Mouse (Mus musculus): ENCODE data around the gene Gm49380. TPM values are rescaled to one million over a fixed set of nuclear protein-coding genes. Genes with fewer than 3 reads are reported as not detected.

Gene Gm49380
- total and polyA plus RNA-seq, 3 experiments: 0.24 TPM; not detected in 2

DNA sequence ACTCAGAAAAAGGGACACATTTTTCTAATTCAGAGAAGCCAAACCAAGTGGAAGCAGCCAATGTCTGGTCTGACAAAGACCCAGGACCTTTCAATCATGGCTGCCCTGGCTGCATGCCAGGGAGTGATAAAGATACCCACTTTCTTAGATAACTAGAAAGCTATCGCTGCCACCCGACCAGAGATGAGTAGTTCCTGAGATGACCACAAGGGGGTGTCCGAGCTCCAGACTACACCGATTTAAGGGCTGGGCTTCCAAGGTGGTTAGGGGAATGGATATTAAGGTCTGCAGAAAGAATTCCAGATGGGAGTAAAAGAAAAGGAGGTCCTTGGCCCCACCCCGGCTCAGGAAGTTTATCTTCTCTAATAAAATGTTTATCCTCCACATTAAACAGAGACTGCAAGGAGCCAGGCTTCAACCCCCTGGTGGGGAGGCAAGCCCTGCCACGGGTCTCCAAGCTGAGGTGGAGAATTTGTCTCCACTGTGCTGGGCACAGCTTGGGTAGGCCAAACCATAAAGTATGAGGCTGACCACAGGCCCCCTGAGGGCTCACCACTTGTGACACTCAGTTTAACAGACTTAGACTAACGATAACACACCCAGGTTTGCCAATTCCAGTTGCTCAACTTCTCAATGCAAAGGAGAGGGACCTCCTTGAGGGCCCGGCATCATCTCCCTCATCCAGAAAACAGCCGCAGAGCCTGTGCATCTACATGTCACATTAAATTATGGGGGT lies 3.8 kb downstream of the Gm49380 start:
- Histone ChIP-seq H3K4me1 (ENCODE audit: control insufficient read depth in 1 of 2, insufficient read depth in 2 of 2, low read length in 2 of 2) (peaks cover 0 to 21% of the 10 kb centered on the region in 2 experiments; a peak in 3 of 4 replicates), H3K79me2 (ENCODE audit: control insufficient read depth, insufficient read depth, low read length, poor library complexity) (peaks cover 49% of the 10 kb centered on the region), H3K9ac (ENCODE audit: control insufficient read depth, low read depth, low read length, poor library complexity, severe bottlenecking) (0 out of 2 replicates have a peak overlapping the region, but pooled peaks have one; percentile 26), H3K4me3 (ENCODE audit: control insufficient read depth in 1 of 2, insufficient read depth in 1 of 2, low read depth in 2 of 2, low read length in 2 of 2) (peak overlapping the region in 1 of 2 experiments; percentile 23; a peak in 1 of 4 replicates), H3K36me3 (ENCODE audit: control insufficient read depth in 1 of 2, insufficient read depth in 2 of 2, low read length in 2 of 2) (peaks cover 0 to 14% of the 10 kb centered on the region in 2 experiments; a peak in 3 of 4 replicates), H3K27ac (ENCODE audit: control insufficient read depth, low read depth, low read length) (no peak overlapping the region), H3K9me3 (replicated peaks; ENCODE audit: insufficient read depth, low read length) (no peaks in the 10 kb centered on the region), H3K27me3 (ENCODE audit: control insufficient read depth in 1 of 2, insufficient read depth in 2 of 2, low read length in 2 of 2) (no peaks in the 10 kb centered on the region)
- peak; percentile 79 for DNase-seq (ENCODE audit: low read depth, low spot score)
- no peak for TF ChIP-seq TAL1 (IDR thresholded peaks at IDR 0.05; ENCODE audit: low read length)
- no peak for TF ChIP-seq MXI1 (IDR thresholded peaks at IDR 0.05; ENCODE audit: low read depth, low read length)
- peak; percentile 43; the same call in 1 of the 2 replicates for TF ChIP-seq RCOR1 (IDR thresholded peaks at IDR 0.05; ENCODE audit: low read depth, low read length)
- no peak for TF ChIP-seq CHD2 (IDR thresholded peaks at IDR 0.05; ENCODE audit: low read length)
- TF ChIP-seq HCFC1 (IDR thresholded peaks at IDR 0.05; ENCODE audit: low read depth, low read length): no peak
- TF ChIP-seq SMC3 (IDR thresholded peaks at IDR 0.05; ENCODE audit: low read depth, low read length): peak; percentile 41
- no peak for TF ChIP-seq TBP (IDR thresholded peaks at IDR 0.05; ENCODE audit: low read depth, low read length)
- 0 out of 2 replicates have a peak, but pooled peaks have one; percentile 12 for TF ChIP-seq ETS1 (IDR thresholded peaks at IDR 0.05; ENCODE audit: low read depth, low read length)
- peak; percentile 49 for TF ChIP-seq RAD21 (IDR thresholded peaks at IDR 0.05; ENCODE audit: low read depth, low read length)
- TF ChIP-seq UBTF (IDR thresholded peaks at IDR 0.05; ENCODE audit: borderline replicate concordance, insufficient read depth, low read depth, low read length): no peak
- no peak for TF ChIP-seq POLR2AphosphoS2 (IDR thresholded peaks at IDR 0.05; ENCODE audit: low read length)
- TF ChIP-seq USF1 (IDR thresholded peaks at IDR 0.05; ENCODE audit: low read depth, low read length): no peak
- TF ChIP-seq GATA1 (IDR thresholded peaks at IDR 0.05; ENCODE audit: low read depth, low read length): peak; percentile 68
- TF ChIP-seq MAZ (IDR thresholded peaks at IDR 0.05; ENCODE audit: low read depth, low read length): no peak
- TF ChIP-seq CTCF (IDR thresholded peaks at IDR 0.05 in 2 of 3, conservative IDR thresholded peaks at IDR 0.05 in 1 of 3; ENCODE audit: control insufficient read depth in 1 of 3, insufficient read depth in 1 of 3, low read depth in 2 of 3, low read length in 3 of 3, poor library complexity in 1 of 3, severe bottlenecking in 1 of 3): peak; percentile 71 to 77 (median 71)

DNA sequence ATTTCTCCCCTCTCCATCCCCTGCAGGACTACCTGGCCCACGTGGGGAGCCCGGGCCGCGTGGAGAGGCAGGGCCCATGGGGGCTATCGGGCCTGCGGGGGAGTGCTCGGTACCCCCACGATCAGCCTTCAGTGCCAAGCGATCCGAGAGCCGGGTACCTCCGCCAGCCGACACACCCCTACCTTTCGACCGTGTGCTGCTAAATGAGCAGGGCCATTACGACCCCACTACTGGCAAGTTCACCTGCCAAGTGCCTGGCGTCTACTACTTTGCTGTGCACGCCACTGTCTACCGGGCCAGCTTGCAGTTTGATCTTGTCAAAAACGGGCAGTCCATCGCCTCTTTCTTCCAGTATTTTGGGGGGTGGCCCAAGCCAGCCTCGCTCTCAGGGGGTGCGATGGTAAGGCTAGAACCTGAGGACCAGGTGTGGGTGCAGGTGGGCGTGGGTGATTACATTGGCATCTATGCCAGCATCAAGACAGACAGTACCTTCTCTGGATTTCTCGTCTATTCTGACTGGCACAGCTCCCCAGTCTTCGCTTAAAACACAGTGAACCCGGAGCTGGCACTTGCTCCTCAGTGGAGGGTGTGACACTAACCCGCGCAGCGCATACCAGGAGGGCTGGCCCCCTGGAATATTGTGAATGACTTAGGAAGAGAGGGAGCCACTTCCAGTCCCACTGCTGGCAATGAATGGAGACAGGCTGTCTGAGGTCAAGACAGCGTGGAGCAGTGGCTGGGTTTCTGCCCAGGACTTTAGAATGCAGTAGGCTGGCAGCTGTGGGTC lies 4.8 kb downstream of the Gm49380 start:
- Histone ChIP-seq H3K36me3 (ENCODE audit: control insufficient read depth in 1 of 2, insufficient read depth in 2 of 2, low read length in 2 of 2) (peaks cover 0 to 8% of the 10 kb centered on the region in 2 experiments; a peak in 3 of 4 replicates), H3K9ac (ENCODE audit: control insufficient read depth, low read depth, low read length, poor library complexity, severe bottlenecking) (no peak overlapping the region)

More for the DNA sequence above, 4.8 kb downstream of the Gm49380 start:
- no peaks in the 10 kb centered on the region for H3K27me3 ChIP-seq (ENCODE audit: control insufficient read depth in 1 of 2, insufficient read depth in 2 of 2, low read length in 2 of 2)
- DNase-seq (ENCODE audit: low read depth, low spot score): no peak
- H3K4me1 ChIP-seq (ENCODE audit: control insufficient read depth in 1 of 2, insufficient read depth in 2 of 2, low read length in 2 of 2): peaks cover 0 to 16% of the 10 kb centered on the region in 2 experiments; a peak in 3 of 4 replicates
- no peaks in the 10 kb centered on the region for H3K9me3 ChIP-seq (replicated peaks; ENCODE audit: insufficient read depth, low read length)
- H3K4me3 ChIP-seq (ENCODE audit: control insufficient read depth in 1 of 2, insufficient read depth in 1 of 2, low read depth in 2 of 2, low read length in 2 of 2): no peak overlapping the region
- no peak for TF ChIP-seq USF2 (IDR thresholded peaks at IDR 0.05; ENCODE audit: borderline replicate concordance in 1 of 2, insufficient read depth in 1 of 2, low read depth in 1 of 2, low read length in 2 of 2)
- TF ChIP-seq KAT2A (conservative IDR thresholded peaks at IDR 0.05; ENCODE audit: low read depth, low read length): no peak
- no peak for TF ChIP-seq CHD2 (IDR thresholded peaks at IDR 0.05; ENCODE audit: low read length)
- TF ChIP-seq E2F4 (IDR thresholded peaks at IDR 0.05; ENCODE audit: borderline replicate concordance, low read depth, low read length): no peak
- TF ChIP-seq GATA1 (IDR thresholded peaks at IDR 0.05; ENCODE audit: low read depth, low read length): no peak
- no peak for TF ChIP-seq MEF2A (IDR thresholded peaks at IDR 0.05; ENCODE audit: extremely low read depth, insufficient replicate concordance, low read depth, low read length, poor library complexity, severe bottlenecking)
- no peak for TF ChIP-seq NELFE (IDR thresholded peaks at IDR 0.05; ENCODE audit: low read depth, low read length)
- TF ChIP-seq MAZ (IDR thresholded peaks at IDR 0.05; ENCODE audit: low read depth, low read length): no peak
- TF ChIP-seq ETS1 (IDR thresholded peaks at IDR 0.05; ENCODE audit: low read depth, low read length): no peak
- no peak for TF ChIP-seq MAFK (IDR thresholded peaks at IDR 0.05; ENCODE audit: borderline replicate concordance, low read depth, low read length)
- TF ChIP-seq TAL1 (IDR thresholded peaks at IDR 0.05; ENCODE audit: low read length): no peak
- no peak for TF ChIP-seq JUND (IDR thresholded peaks at IDR 0.05; ENCODE audit: low read depth, low read length)
- no peak for TF ChIP-seq ZKSCAN1 (IDR thresholded peaks at IDR 0.05; ENCODE audit: low read depth, low read length)
- no peak for TF ChIP-seq MXI1 (IDR thresholded peaks at IDR 0.05; ENCODE audit: low read depth, low read length)
- no peak for TF ChIP-seq TCF12 (IDR thresholded peaks at IDR 0.05; ENCODE audit: low read depth, low read length)
- TF ChIP-seq RCOR1 (IDR thresholded peaks at IDR 0.05; ENCODE audit: low read depth, low read length): no peak
- TF ChIP-seq RAD21 (IDR thresholded peaks at IDR 0.05; ENCODE audit: low read depth, low read length): no peak
- TF ChIP-seq ELF1 (IDR thresholded peaks at IDR 0.05; ENCODE audit: low read depth, low read length): no peak
- TF ChIP-seq GABPA (IDR thresholded peaks at IDR 0.05; ENCODE audit: low read depth, low read length): no peak
- TF ChIP-seq USF1 (IDR thresholded peaks at IDR 0.05; ENCODE audit: low read depth, low read length): no peak
- no peak overlapping the region for H3K27ac ChIP-seq (ENCODE audit: control insufficient read depth, low read depth, low read length)
- H3K79me2 ChIP-seq (ENCODE audit: control insufficient read depth, insufficient read depth, low read length, poor library complexity): peaks cover 49% of the 10 kb centered on the region
